Comparison of ENCODE assay signal across 8 mouse cellular contexts in the genomic region with DNA sequence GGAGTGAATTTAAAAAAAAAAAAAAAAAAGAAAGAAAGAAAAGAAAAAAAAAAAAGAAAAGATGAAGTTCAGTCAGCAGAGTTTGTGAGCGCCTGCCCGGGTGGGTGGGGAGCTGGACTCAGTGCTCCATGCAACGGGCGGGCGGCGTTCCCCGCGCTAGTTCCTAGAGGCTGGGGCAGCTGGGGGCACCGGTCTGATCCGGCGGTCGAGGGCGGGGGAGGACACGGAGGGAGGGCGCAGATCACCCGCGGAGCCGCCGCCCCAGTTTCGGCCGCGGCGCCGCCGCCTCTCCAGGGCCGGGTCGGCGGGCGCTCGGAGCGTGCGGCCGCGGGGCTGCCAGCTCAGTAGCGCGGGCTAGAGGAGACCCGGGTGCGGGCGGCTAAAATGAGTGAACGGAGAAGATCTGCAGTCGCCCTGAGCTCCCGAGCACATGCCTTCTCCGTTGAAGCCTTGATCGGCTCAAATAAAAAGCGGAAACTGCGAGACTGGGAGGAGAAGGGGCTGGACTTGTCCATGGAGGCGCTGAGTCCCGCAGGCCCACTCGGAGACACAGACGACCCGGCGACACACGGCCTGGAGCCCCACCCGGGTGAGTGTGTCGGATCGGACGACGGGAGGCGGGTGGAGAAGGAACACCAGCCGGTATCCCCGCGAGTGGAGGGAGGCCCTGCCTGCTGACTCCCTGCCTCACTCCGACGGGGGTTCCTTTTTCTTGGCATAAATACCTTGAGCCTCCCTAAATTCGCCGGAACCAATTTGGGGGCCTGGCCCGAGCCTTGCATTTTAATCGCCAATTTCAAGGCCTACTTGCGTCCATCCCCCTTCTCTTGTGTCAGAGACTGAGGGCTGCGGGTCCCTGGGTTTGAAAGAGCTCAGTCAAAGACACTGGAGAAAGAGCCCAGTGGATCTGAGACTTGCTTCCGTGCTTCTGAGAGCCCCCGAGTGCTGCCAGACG. TPM values are rescaled to one million over a fixed set of nuclear protein-coding genes. Genes with fewer than 3 reads are reported as not detected.
DNase-seq lines count a peak whose midpoint lies in the region; ATAC-seq lines count a peak whose summit lies in the region.

No protein-coding gene starts in this region.

- peak; percentile 18 to 64 for DNase-seq in heart, adult 18-20 months
- no peak for DNase-seq in heart, postnatal 10 days
- DNase-seq in Muller cell, postnatal 12 days (ENCODE audit: inconsistent ontology term) = peak; percentile 44
- no peak for DNase-seq in forebrain, embryonic 14.5 days (ENCODE audit: low spot score)
- DNase-seq in lung, postnatal 10 days = peak; percentile 16
- DNase-seq in frontal cortex, adult 2 months (ENCODE audit: extremely low spot score in 1 of 2, low spot score in 1 of 2) = no peak

- H3K27ac ChIP-seq in forebrain, embryonic 14.5 days (ENCODE audit: low read depth, low read length) = no peak overlapping the region
- H3K27ac ChIP-seq in hindbrain, embryonic 16.5 days (ENCODE audit: low read depth, low read length) = no peak overlapping the region
- no peak overlapping the region for H3K27ac ChIP-seq in stomach, embryonic 16.5 days (ENCODE audit: low read length)

- under 1% methylated on average over 72 of the region's 73 CpGs for WGBS in forebrain, embryonic 14.5 days
- under 1% methylated on average over 64 of the region's 73 CpGs for WGBS in hindbrain, embryonic 16.5 days
- under 1% methylated on average over 73 of the region's 73 CpGs for WGBS in stomach, embryonic 16.5 days

- H3K9me3 ChIP-seq in forebrain, embryonic 14.5 days (replicated peaks; ENCODE audit: control insufficient read depth, low read length) = no peaks in the 10 kb centered on the region
- peaks cover 6% of the 10 kb centered on the region for H3K9me3 ChIP-seq in hindbrain, embryonic 16.5 days (ENCODE audit: control insufficient read depth, low read length)
- no peaks in the 10 kb centered on the region for H3K9me3 ChIP-seq in stomach, embryonic 16.5 days (replicated peaks; ENCODE audit: control insufficient read depth, low read length)

- H3K4me3 ChIP-seq in forebrain, embryonic 14.5 days (ENCODE audit: low read depth, low read length) = peak overlapping the region; percentile 28
- H3K4me3 ChIP-seq in hindbrain, embryonic 16.5 days (ENCODE audit: low read length) = peak overlapping the region; percentile 39
- H3K4me3 ChIP-seq in stomach, embryonic 16.5 days (replicated peaks; ENCODE audit: low read length) = peak overlapping the region; percentile 48

- peaks cover 3% of the 10 kb centered on the region; the same call in 1 of the 2 replicates for H3K4me1 ChIP-seq in forebrain, embryonic 14.5 days (ENCODE audit: control insufficient read depth, insufficient read depth, low read length)
- peaks cover 9% of the 10 kb centered on the region for H3K4me1 ChIP-seq in hindbrain, embryonic 16.5 days (ENCODE audit: control insufficient read depth, insufficient read depth, low read depth, low read length)
- peaks cover 8% of the 10 kb centered on the region for H3K4me1 ChIP-seq in stomach, embryonic 16.5 days (ENCODE audit: control insufficient read depth, insufficient read depth, low read length)

- peak overlapping the region; percentile 48 for H3K4me2 ChIP-seq in forebrain, embryonic 14.5 days (ENCODE audit: low read length)
- peak overlapping the region; percentile 64 for H3K4me2 ChIP-seq in hindbrain, embryonic 16.5 days (ENCODE audit: low read length)
- H3K4me2 ChIP-seq in stomach, embryonic 16.5 days (ENCODE audit: low read depth, low read length) = peak overlapping the region; percentile 70

- peak; percentile 35 for ATAC-seq in forebrain, embryonic 14.5 days
- ATAC-seq in hindbrain, embryonic 16.5 days = peak; percentile 65
- 0 out of 2 replicates have a peak, but pooled peaks have one; percentile 42 for ATAC-seq in stomach, embryonic 16.5 days (ENCODE audit: insufficient read depth, low FRiP score)

- H3K27me3 ChIP-seq in forebrain, embryonic 14.5 days (replicated peaks; ENCODE audit: control insufficient read depth, insufficient read depth, low read length) = peaks cover 96% of the 10 kb centered on the region
- peaks cover 69% of the 10 kb centered on the region for H3K27me3 ChIP-seq in hindbrain, embryonic 16.5 days (replicated peaks; ENCODE audit: control insufficient read depth, insufficient read depth, low read length)
- peaks cover 93% of the 10 kb centered on the region for H3K27me3 ChIP-seq in stomach, embryonic 16.5 days (ENCODE audit: control insufficient read depth, insufficient read depth, low read length)

- intact Hi-C loops in heart, postnatal 10 days (cut with DNase I) = loop anchor here (2.0 to 10.0 kb wide), 3 partner anchors 15 to 561 kb away; a partner anchor contains a TSS

- H3K9ac ChIP-seq in forebrain, embryonic 14.5 days (ENCODE audit: low read length) = peak overlapping the region; percentile 17; the same call in 1 of the 2 replicates
- H3K9ac ChIP-seq in hindbrain, embryonic 16.5 days (ENCODE audit: low read depth, low read length) = peak overlapping the region; percentile 15
- H3K9ac ChIP-seq in stomach, embryonic 16.5 days (ENCODE audit: low read length) = peak overlapping the region; percentile 40; the same call in 1 of the 2 replicates

- no peaks in the 10 kb centered on the region for H3K36me3 ChIP-seq in forebrain, embryonic 14.5 days (ENCODE audit: control insufficient read depth, insufficient read depth, low read length)
- no peaks in the 10 kb centered on the region for H3K36me3 ChIP-seq in hindbrain, embryonic 16.5 days (ENCODE audit: control insufficient read depth, insufficient read depth, low read length)
- no peaks in the 10 kb centered on the region for H3K36me3 ChIP-seq in stomach, embryonic 16.5 days (ENCODE audit: control insufficient read depth, insufficient read depth, low read length)

RNA-seq across cellular contexts. Expression of a gene that starts 13.6 kb away (rescaled TPM):
- under 1 TPM; 0.27 to 0.41 TPM for total RNA-seq in heart, adult 18-20 months (2021)
- total RNA-seq in heart, postnatal 10 days (2021) = under 1 TPM; 0.40 to 0.43 TPM
- polyA plus RNA-seq in forebrain, embryonic 14.5 days (2014; fragmentation: Nextera tagmentation; extraction: Ambion mirVana) = 0.24 and 0.59 TPM in 2 replicates
- 0.66 and 1.0 TPM in 2 replicates for polyA plus RNA-seq in hindbrain, embryonic 16.5 days (2015; fragmentation: Nextera tagmentation; extraction: Ambion mirVana)
- 0.10 and 1.1 TPM in 2 replicates for polyA plus RNA-seq in stomach, embryonic 16.5 days (2015; fragmentation: Nextera tagmentation; extraction: Ambion mirVana)
- polyA plus RNA-seq in frontal cortex, adult 2 months (2012; rRNA removed) = 0.95 and 0.96 TPM in 2 replicates

Comparison
In these comparisons a context has a peak if more than half of its experiments do, and no peak if none do; other contexts are left out.
1. DNase-seq: peak in heart, adult 18-20 months (2 of 2), Muller cell, postnatal 12 days (single experiment) and lung, postnatal 10 days (single experiment); none in heart, postnatal 10 days (0 of 2), forebrain, embryonic 14.5 days (single experiment) and frontal cortex, adult 2 months (0 of 2).
2. Peak in every context shown above with its lines, with median percentiles within 50 percentile points of each other: ATAC-seq, H3K4me2 ChIP-seq, H3K4me3 ChIP-seq and H3K9ac ChIP-seq.